Mouse (Mus musculus) spleen, adult 12 weeks (tissue): Measurements from ENCODE around the gene Terf2.
"Not testable (repeated sequence)": the region's sequence is repeated elsewhere in the genome, so short reads cannot be mapped to it uniquely, and the experiment has no call there.

Experiments
- DNase-seq: peaks from one replicate; pipeline ENCODE4 v3.0.0; 2022; ENCODE audit warnings: low spot score

Terf2 gene

DNA sequence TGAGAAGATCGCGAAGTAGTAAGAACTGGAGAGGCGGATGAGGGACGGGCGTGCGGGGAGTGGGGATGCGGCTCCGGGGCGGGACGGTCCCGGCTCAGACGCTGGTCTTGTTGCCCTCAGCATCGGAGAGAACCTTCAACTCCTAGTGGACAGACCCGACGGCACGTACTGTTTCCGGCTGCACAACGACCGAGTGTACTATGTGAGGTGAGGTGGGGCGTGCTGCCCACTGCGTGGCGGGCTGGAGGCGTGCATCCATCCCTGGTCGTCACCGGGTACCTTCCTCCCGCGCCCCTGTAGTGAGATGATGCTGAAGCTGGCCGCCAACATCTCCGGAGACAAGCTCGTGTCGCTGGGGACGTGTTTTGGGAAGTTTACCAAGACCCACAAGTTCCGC is 39.4 kb downstream of the Terf2 start:
- DNase-seq: no peak

DNA sequence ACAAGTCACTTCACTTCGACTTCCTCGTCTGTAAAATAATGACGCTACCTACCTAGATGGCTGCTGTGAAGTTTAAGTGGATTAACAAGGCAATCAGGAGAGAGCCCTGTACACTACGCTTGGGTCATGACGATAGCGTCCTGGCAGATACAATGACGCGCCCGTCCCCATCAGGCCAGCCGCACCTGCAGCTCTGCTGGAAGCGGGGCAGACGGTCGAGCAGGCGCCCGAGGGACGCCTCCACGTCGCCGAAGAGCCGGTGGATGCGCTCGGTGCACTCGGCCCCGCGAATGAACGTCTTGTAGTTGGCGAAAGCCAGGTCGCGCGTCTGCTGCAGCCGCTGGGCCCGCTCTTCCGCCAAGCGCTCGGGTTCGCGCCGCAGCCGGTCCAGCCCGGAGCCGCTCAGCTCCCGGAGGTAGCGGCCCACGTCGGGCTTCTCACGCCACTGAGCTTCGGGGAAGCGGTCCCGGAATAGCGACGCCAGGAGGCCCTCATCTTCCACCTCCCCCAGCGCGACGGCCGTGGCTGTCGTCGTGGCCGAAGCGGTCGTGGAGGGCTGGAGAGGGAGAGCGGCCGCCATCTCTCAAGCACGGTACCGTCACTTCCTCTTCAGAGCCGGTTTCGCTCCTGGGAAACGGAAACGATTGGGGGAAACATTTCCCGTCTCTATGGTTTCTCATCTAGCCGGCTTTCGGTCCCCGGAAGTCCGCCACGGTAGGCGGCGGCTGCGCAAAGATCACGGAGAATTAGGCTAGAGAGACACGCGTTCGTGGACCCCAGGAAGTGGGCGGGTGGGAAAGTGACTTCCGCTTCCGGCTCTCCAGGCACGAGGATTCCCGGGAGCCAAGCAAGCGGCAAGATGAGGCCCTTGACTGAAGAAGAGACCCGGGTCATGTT is 40.0 kb downstream of the Terf2 start, which contains the start of the genes Cog8 and Nip7:
Cog8 (minus strand) TSS at position 614 of the 897 bp plus-strand sequence.
Nip7 (plus strand) TSS at position 802 of the 897 bp plus-strand sequence.
- DNase-seq: peak; percentile 84

- DNase-seq: no peak
Measured at GRCm38 (mm10) chr8:107052046-107052445, 44.3 kb downstream of the Terf2 start.

DNA sequence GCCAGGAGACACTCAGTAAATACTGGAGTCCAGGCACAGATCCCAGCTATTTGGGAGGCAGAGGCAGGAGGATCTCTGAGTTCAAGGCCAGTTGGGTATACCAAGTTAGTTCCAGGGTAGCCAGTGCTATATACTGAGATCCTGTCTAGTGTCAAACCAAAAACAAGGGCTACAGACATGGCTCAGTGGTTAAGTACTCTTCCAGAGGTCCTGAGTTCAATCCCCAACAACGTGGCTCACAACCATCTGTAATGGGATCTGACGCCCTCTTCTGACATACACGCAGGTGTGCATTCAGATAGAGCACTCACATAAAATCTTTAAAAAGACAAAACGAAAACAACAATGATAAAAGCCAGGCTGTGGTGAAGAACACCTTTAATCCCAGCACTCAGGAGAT is 46.9 kb downstream of the Terf2 start:
- no peak for DNase-seq

DNA sequence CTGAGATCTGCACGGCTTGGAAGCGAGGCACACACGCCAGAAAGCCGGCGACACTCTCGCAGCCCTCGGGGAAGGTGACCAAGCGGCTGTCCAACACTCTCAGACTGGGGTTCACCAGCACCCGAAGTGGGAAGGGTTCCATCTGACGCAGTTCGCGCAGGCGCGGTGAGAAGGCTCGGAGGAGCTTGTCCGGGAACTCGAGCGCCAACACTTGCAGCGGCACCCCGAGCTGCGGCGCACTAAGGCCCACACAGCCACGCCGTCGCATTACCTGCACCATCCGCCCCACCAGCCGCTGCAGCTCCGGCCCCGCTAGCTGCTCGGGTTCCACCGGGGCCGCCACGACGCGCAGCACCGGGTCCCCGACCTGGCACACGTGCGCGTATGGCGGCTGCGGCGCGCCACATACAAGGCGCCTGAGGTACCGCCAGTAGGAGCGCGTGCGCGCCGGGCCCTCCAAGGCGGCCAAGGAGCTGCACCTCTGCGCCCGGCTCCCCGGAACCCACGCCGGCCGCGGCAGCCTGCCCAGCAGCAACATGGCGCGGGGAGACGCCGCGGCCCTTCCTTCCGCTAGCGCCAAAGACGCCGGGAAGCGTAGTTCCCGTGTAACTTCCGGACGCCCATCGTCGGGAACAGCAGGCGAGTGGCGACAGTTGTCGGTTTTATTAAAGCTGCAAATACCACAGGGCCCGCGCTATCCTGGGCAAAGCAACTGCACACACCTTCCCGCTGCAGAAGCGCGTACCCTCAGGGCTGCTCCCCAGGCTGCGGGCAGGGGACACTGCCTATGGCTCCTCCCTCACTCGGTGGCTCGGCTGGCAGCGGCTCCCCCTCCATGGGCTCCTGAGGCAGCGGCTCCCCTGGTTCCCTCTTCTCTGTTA is 48.0 kb downstream of the Terf2 start, which contains the start of gene Pdf:
Pdf (minus strand) TSS at position 554 of the 881 bp plus-strand sequence.
- peak; percentile 52 for DNase-seq

DNA sequence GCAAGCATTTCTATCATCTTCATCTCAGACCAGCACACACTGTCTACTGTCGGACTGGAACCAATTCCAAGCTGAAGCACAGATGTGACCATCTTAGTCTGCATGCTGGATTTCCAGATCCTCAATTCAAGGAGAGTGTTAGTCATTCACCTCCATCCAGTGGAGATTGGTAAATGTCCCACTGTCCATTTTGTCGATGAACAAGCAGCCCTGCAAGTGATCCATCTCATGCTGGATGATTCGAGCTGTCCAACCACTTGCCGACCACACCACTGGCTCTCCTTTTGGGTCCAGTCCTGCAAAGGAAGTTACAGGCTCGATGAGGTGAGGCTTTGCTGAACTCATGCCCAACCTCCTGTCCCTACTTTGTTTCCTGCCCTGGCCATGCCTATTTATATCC is 49.4 kb downstream of the Terf2 start:
- DNase-seq: no peak

GRCm38 (mm10) chr8:107045478-107045877 is 50.9 kb downstream of the Terf2 start:
- DNase-seq: no peak

DNA sequence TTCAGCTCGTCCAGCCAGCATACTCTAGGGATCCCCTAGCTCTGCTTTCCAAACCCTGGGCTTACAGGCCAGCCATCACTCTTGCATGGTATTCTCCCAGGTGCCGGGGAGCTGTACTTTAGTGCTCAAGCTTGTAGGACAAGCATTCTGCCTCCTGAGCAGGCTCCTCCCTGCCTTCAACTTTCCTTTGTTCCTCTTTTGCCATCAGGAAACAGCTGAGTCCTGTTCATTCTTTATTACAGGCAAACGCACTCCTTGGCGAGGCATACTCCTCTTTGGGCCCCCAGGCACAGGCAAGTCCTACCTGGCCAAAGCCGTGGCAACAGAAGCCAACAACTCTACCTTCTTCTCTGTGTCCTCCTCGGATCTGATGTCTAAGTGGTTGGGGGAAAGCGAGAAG is 55.7 kb downstream of the Terf2 start:
- no peak for DNase-seq

DNA sequence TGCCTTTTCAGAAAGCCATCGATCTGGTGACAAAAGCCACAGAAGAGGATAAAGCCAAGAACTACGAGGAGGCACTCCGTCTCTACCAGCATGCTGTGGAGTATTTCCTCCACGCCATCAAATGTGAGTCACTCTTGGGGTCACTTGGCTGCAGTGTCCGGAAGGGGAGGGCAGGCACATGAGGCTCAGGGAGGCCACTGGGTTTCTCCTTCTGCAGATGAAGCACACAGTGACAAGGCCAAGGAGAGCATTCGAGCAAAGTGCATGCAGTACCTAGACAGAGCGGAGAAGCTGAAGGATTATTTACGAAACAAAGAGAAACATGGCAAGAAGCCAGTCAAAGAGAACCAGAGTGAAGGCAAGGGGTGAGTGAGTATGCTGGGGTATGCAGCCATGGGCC is 59.7 kb downstream of the Terf2 start:
- no peak for DNase-seq

- DNase-seq: no peak
Measured at GRCm38 (mm10) chr8:107035641-107036040, 60.7 kb downstream of the Terf2 start.

GRCm38 (mm10) chr8:107033609-107034008 is 62.7 kb downstream of the Terf2 start:
- DNase-seq: not testable (repeated sequence)

DNA sequence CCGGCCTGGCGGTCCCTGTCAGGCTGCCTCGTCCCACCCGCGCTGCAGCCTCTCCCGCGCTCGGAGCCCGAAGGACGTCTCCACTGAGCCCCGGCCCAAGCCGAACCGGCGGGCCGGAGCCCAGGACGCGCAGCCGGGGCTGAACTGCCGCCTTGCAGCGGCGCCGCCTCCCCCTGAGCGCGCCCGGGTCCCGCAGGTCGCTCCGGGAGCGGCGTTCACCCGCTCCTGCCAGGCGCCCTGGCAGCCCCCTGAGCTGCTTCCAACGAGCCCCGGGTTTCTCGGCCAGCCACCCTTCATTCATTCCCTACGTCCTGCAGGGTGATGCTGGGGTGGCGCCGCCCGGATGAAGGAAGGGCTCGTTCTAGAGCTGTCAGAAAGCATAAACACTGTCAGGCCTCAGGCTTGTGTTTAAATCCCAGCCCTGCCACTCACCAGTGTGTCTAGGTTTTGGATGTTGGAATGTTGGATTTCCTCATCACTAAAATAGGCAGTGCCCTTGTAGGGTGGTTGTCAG is 64.7 kb downstream of the Terf2 start:
- no peak for DNase-seq

- DNase-seq: peak; percentile 99
Measured at GRCm38 (mm10) chr8:107030650-107031576, 65.4 kb downstream of the Terf2 start, which contains the start of gene Vps4a. Gene Vps4a (plus strand): TSS chr8:107031222.

GRCm38 (mm10) chr8:107030058-107030457 is 66.3 kb downstream of the Terf2 start:
- DNase-seq: no peak

DNA sequence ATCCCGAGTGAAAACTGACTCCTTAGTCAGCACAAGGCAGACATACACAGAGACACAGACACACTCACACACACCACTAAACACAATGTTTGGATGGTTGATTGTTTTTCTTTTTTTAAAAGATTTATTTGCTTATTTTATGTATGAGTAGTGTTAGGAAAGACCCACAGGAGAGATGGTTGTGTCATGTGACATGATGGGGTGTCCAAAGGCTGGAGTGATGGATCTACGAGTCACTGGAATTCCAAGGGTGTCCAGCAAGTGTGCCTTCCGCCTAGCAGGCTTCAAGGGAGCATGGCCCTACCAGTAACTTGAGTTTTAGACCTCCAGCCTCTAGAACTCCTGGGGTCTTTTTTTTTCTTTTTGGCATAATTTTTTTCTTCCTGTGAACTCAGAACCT is 67.0 kb downstream of the Terf2 start:
- no peak for DNase-seq

GRCm38 (mm10) chr8:107023479-107023878 is 72.9 kb downstream of the Terf2 start:
- no peak for DNase-seq
